18 mouse cellular contexts compared by ENCODE assay signal in genomic region chr1:145376069-145376468, GRCm38 (mm10).
"Had no signal": no experiment of that assay in that cellular context is flagged by ENCODE, and none has a peak within 500 bp of the region (broad histone marks: within the 10 kb centered on the region; RNA-seq: fewer than 3 reads in every experiment).

No protein-coding gene starts in this region.

- H3K9me3 ChIP-seq: midbrain, embryonic 10.5 days; midbrain, embryonic 12.5 days; neural tube, embryonic 13.5 days; neural tube, embryonic 15.5 days had no signal

- ATAC-seq: midbrain, embryonic 16.5 days had no signal

- DNase-seq: lung, adult 18-20 months; lung, embryonic 14.5 days; lung, postnatal 10 days; lung, postnatal 4 days; midbrain, embryonic 14.5 days; retina, postnatal 1 day; right cerebral cortex, adult 18-20 months; right cerebral cortex, postnatal 25 days; right cerebral cortex, postnatal 4 days; thymus, adult 18-20 months; thymus, postnatal 14 days; thymus, postnatal 36 days had no signal

- H3K4me1 ChIP-seq: midbrain, embryonic 10.5 days; midbrain, embryonic 12.5 days; neural tube, embryonic 13.5 days; neural tube, embryonic 15.5 days had no signal

- H3K4me3 ChIP-seq: midbrain, embryonic 10.5 days; midbrain, embryonic 12.5 days; myocyte; neural tube, embryonic 13.5 days; neural tube, embryonic 15.5 days had no signal

- H3K36me3 ChIP-seq: midbrain, embryonic 10.5 days; midbrain, embryonic 12.5 days; neural tube, embryonic 13.5 days; neural tube, embryonic 15.5 days had no signal

- H3K9ac ChIP-seq: lung, embryonic 14.5 days; midbrain, embryonic 12.5 days; neural tube, embryonic 13.5 days; neural tube, embryonic 15.5 days had no signal

- H3K4me2 ChIP-seq: lung, embryonic 14.5 days; midbrain, embryonic 12.5 days; neural tube, embryonic 13.5 days; neural tube, embryonic 15.5 days had no signal

- H3K27ac ChIP-seq: midbrain, embryonic 10.5 days; midbrain, embryonic 12.5 days; neural tube, embryonic 13.5 days; neural tube, embryonic 15.5 days had no signal

- H3K27me3 ChIP-seq: midbrain, embryonic 12.5 days; neural tube, embryonic 13.5 days; neural tube, embryonic 15.5 days had no signal
